Mouse (Mus musculus) spleen, embryonic (tissue): ENCODE data around the gene Sec62.

Source experiments
- CTCF ChIA-PET: fragments of 350-600 bp; sonication (Branson Sonifier 250); formaldehyde crosslinking; loops from one replicate; lab custom pipeline; 2022; lab: Charles Lee

Gene Sec62

DNA sequence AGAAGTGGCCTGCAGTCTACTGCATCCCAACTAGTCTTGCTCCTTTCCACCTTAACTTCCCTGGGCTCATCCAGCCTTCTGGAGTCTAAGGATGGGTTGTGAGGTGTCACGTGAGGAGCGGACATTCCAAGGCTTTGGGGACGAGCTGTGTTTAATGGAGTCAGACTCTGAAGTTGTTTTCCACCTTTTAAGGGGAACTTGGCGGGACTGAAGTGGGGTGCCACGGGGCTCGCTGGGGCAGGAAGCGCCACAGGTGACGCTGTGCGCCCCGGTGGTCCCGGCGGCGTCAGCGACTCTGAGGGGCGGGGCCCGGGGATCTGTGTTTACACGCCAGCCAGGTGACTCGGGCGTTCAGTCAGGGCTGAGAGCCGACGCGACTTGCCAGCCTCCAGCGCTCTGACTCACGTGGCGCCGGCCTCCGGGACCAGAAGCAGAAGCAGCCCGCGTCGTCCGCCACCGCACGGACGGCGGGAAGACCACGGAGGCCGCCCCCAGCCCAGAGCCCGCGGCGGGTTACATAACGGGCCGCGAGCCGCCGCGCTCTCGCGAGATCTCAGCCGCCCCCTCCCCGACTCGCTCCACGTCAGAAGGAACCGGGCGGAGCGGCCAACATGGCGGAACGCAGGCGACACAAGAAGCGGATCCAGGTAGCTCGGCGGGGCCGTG lies at the start of gene Sec62:
Gene Sec62 (plus strand): TSS at position 139 of the 666 bp plus-strand sequence.
- CTCF ChIA-PET = interaction anchor here (0.6 kb wide), 1 partner anchor 199 kb away, joined by 14 read pairs; no protein-coding TSS in a partner anchor

DNA sequence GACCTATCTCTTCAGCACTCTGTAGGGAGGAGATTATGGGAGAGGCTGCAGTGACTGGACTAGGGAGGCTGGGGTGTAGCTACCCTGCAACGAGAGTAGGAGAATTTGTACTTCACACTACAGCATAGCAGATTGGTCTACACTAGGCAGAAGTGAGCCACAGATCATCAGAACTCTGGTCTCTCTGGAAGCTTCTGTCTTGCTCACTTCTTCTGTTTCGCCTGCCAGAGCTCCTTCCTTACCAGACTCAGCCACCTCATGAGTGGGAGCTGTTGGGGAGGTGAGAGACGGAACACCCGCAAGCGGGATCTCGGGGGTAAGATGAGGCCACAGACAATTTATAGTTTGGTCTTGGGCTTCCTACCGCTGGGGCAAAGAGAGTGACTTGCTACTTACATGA lies 49.8 kb upstream of the Sec62 start:
- CTCF ChIA-PET = no interaction called here

DNA sequence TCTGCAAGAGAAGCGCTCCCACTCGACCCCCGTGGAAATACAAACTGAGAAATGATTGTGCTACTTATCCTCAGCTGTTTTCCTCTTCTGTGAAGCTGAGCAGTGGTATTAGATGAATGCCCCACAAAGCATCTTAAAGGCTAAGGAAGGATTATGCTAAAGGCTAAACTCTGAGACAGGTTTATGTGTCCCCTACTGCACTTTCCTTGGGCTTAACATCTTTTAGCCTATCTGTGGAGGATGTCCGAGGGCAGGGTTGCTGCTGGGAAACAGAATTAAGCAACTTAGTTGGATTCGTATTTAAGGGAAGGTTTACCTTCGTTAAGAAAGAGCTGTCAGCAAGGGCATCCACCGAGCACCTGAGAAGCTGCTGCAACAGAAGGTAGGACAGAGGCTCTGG lies 46.7 kb upstream of the Sec62 start, which contains the start of gene Samd7:
Gene Samd7 (plus strand): TSS at position 288 of the 400 bp plus-strand sequence.
- CTCF ChIA-PET = no interaction called here

DNA sequence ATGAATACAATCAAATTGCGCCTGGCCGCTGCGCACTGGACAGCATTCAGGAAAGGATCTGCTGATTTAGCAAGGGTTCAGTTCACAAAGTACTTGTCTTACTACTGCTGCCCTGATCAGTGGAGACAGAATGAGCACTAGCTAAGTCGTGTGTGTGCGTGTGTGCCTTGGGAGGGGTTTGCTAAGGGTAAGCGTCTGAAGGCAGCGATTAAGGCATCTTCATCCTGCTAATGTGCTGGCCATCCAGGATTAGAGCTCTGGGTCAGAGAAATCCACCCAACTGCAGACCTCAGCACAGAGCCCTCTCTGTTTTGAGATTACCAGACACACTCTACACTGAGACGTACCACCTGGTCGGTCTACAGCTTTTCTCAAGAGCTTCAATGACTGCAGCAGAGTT lies 44.4 kb upstream of the Sec62 start:
- CTCF ChIA-PET = no interaction called here

DNA sequence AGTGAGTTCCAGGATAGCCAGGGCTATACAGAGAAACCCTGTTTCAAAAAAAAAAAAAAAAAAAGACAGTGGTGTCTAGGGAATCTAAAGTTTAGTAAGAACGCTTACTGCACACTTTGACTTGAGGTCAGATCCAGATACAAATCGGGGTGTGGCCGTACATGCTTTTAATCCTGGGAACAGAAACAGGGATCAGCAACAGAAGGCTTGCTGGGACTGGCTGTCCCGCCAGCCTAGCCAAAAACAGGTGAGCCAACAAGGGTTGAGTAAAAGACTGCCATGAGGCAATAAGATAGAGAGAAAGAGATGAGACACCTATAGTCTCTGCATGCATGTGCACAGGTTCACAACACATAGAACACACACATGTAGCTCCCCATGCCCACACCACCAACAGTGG lies 38.0 kb upstream of the Sec62 start:
- CTCF ChIA-PET = interaction anchor here (0.7 kb wide), 1 partner anchor 159 kb away, joined by 26 read pairs; no protein-coding TSS in a partner anchor

DNA sequence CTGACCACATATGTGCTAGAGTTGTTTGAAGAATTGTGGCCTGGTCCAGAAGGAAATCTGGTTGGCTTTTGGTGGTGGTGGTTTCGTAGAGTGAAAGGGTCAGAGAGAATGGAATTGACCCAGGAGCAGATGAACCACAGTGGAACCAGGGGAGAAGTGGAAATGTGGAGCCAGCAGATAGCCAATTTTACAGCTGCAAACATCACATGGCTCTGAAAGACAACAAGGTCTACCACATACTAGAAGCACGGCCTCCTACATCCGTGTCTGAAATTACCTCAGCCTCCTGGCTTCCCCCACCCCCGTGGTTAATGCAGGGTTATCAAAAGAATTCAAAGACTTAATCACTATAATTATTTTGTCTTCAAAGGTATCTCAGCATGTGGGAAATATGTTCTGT lies 27.8 kb upstream of the Sec62 start:
- CTCF ChIA-PET = no interaction called here

DNA sequence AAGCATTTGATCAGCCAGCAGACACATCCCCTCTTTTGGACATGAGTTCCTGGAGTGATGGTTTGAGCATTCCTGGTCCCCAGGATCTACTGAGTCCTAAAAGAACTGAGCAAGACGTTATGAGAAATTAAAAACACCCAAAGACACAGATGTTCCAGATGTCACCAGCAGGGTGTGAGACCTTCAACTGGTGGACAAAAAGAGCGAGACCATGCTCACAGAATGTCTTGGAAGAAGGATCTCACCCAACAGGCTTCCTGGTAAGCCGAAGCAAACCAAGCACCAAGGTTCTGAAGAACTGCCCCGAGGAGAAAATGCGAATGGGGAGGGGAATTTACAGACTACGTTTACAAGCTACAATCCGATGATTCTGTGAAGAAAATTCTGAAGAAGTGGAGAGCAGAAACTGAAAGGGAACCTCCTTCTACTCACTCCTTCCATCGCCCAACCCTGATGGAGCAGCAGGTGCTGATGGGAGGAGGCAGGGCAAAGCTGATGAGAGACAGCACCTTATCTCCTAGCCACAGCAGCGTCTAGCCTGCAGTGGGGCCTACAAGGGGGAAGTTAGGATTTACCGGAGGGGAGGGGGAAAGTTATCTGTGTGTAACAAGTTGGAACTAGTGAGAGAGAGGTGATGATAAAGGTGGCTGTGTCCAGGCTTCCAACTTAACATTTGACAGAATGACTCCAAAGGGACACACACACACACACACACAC lies 27.2 kb upstream of the Sec62 start:
- CTCF ChIA-PET = no interaction called here

DNA sequence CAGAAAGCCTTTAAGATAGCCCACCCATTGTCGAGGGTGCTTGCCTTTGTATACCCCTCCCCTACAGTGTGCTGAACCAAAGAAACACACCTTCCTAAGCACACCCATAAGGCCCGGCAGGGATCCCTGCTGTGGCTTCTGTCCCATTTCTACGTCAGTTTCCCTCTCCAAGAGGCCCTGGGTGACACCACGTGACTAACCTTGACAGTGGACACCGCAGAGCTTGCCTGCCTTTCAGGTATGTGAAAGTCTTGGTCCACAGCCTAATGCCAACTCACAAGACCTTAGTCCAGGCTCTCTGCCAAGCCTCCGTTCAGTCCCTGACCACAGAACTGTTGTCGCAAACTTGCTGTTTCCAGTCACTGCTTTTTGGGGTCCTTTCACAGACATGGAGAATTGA lies 26.5 kb upstream of the Sec62 start:
- CTCF ChIA-PET = no interaction called here

DNA sequence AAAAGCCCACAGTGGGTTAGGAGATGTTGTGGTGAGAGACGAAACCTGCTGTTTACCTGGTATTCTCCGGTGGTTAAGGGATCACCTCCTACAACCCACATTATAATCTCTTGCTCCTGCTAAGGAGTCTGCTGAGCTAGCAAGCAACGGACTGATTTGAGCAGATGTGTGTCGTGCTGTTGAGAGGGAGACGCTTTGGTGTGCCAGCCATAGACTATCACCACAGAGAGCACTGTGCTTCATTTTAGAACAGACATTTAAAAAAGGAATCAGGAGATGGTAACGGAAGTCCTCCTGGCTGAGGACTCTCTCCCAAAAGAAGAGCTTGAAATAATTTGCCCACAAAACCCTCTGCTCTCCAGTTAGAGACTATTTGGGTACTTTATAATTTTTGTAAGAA lies 25.4 kb upstream of the Sec62 start:
- CTCF ChIA-PET = no interaction called here

DNA sequence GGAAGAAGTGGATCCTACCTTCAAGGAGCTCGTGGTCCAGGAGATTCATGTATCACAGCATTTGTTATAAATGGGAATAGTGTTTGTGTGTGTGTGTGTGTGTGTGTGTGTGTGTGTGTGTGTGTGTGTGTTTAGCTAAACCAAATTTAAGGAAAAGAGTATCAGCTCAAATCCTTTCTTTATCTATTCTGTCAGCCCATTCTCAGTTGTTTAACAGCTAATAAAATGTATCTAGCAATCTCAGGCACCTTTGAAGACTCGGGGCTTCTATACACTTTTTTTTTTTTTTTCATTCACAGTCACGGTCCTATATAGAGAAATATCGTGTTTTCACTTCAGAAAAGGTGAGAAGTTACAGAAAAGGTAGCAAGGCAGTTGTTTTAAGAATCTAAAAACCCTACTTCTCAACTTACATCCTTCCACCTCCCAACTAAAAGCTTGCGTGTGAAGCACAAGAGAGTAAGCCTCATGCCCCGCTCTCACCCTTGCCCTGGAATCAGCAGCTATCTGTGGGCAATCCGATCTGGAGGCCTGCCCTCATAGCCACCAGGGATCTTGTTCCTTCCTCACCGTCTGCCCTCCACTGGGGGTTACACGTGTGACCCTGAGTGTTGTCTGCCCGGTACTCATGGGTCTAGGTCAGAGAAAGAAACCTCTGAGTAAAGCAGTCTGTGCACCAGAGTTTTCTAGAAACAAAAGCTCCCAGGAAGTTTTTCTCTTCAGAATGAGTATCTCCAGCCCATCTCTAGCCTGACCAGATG lies 22.7 kb upstream of the Sec62 start:
- CTCF ChIA-PET = interaction anchor here (0.6 to 0.9 kb wide), 3 partner anchors 10 to 1924 kb away, joined by 6 to 14 read pairs (median 6); no protein-coding TSS in a partner anchor

DNA sequence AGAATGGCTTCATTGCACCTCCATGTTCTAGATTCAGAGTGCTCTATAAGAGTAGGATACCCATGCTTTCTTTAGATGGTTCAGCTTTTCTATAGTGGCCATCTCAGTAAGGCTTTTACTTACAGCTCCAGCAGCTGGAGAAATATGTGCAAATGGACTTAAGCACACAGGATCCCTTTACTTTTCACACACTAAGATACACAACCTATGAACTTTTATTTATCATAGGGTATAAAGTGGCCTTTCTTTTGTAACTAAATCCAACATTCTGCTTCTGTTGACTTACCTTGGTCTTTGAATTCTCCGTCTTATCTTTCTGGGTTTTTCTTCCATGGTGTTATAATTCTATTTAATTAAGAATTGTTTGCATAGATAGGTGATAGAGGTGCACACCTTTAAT lies 21.1 kb upstream of the Sec62 start:
- CTCF ChIA-PET = no interaction called here

DNA sequence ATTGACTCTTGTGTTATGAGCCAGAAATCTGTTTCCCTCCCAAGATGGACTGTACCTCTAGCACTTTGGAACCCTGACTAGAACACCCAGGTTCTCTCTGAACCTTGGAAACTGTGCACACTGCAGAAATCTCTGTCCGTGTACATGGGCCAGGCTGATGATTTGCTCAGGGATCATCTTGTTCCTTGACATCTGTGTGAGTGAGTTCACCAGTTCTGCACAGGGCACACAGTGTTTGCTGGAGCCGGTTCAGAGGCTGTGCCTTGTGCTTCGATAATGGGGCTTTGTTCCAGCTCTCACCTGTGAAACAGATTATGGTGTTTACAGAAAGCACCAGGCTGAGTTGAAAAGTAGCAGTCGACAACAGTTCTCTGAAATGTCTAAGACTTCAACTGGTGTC lies 20.0 kb upstream of the Sec62 start:
- CTCF ChIA-PET = no interaction called here

DNA sequence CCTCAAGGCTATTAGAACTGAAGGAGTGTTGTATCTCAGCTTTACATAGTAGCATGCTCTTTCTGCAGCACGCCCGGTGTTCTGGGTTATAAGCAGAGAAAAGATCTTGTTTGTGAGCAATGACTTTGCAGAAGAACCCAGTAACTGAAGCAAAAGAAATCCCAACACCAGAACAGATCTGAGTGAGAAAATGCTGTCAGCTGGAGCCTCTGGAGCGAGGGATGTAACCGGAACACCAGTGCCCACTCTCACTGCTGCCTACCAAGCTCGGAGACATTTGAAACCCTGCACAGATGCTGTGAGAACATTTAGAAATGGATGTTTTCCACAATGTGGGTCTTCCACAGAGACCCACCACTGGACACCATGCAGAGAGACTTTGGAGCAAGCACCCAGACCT lies 18.0 kb upstream of the Sec62 start:
- CTCF ChIA-PET = no interaction called here

DNA sequence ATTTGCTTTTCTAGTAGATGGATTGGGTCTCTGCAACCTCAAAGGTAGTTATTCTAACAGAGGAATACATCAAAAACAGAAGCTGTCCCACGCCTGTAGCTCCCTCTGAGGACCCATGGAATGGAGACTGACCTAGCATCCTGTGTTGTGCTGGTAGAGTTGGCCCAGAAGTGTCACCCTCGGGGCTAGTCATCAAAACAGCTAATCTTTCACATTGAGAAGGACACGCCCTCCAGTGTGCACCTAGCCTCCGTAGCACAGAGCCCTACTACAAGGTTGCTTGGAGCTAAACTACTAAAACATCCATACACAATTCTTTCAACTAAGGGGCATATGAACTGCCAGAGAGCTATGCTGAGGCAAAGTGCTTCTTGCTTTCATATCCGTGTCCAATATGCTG lies 14.7 kb upstream of the Sec62 start:
- CTCF ChIA-PET = no interaction called here

DNA sequence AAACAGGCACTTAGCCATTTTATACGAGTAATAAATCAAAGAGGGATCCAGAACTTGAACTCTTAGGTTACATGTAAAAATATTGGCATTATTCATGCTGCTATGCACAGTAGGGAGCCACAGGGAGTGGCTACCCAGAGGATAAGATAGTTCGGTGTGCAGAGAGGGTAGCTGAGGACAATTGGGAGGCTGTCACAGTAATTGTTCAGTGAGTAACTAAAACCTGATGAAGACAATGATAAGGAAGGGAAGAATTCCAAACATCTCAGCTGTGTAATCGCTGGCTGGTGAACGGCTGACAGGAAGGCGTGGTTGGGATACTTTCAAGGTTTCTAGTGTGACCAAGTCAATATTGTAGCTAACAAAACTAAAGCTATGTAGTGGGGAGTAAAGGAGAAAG lies 4.1 kb upstream of the Sec62 start:
- CTCF ChIA-PET = no interaction called here

DNA sequence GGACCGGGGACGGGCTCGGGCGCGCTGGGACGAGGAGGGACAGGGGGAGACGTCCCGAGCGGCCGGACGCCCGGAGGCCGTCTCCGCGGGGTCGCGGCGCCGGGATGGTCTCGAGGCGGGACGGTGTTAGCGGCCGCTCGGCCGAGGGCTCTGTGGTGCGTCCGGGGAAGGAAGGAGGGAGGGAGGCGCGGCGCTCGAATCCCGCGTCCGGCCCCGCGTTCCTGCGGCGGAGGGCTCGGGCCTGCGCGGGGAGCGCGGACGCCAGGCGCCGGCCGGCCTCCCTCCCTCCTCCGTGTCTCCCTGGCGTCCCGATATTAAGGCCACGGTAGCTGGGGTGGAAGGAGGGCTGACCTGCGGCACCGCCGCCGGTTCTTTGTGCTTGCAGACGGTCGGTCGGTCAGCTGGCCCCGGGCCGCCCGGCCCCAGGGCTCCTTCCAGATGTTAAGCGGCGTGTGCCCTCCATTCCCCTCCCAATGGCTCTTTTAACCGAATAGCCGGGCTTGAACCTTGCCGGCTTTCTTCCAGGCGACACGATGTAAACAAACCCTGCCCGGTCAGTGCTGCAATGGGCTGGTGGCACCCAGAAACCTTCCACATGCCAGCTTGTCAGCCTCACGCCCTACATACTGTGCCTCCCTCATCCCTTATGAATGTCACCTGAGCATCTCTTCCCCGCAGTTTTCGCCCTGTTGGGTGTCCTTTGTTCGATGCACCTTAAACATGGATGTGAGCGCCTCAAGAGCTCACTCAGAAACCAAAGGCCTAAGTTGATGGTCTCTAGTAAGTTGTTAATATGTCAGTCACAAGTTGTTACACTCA lies 937 bp downstream of the Sec62 start:
- CTCF ChIA-PET = interaction anchor here (1.0 kb wide), 1 partner anchor 191 kb away, joined by 3 read pairs; no protein-coding TSS in a partner anchor

DNA sequence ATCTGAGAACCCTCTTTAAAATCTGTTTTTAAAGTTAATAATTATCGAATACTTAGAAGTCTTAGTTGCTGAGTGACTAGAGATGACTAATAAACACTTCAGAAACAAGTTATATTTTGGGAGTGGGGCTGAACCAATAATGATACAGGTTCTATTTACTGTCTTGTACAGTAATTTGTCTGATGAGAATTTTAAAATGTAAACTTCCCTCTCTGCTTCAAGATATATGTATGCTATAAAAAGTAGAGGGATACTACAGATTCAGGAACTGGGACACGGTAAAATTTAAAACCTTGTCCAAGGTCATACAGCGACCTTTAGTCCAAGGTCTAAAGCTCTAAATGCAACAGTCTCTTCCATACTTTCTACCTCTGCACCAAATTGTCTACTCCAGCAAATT lies 9.5 kb downstream of the Sec62 start:
- CTCF ChIA-PET = no interaction called here

DNA sequence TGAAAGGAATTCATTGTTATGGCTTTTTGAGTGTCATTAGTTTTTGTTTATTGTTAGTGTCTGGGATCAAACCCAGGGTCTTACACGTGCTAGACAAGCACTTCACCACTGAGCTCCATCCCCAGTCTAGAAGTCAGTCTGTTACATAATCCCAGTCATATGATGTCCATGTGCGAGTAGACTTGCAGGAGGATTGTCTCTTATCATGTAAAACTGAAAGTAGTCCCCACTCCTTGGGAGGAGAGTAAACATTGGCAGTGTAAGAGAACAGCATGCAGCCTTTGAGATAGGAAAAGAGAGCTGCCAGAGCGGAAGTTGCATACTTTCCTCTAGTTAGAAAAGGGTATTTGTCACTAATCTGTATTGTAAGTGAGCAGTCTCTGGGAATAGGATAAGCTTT lies 20.2 kb downstream of the Sec62 start:
- CTCF ChIA-PET = no interaction called here

DNA sequence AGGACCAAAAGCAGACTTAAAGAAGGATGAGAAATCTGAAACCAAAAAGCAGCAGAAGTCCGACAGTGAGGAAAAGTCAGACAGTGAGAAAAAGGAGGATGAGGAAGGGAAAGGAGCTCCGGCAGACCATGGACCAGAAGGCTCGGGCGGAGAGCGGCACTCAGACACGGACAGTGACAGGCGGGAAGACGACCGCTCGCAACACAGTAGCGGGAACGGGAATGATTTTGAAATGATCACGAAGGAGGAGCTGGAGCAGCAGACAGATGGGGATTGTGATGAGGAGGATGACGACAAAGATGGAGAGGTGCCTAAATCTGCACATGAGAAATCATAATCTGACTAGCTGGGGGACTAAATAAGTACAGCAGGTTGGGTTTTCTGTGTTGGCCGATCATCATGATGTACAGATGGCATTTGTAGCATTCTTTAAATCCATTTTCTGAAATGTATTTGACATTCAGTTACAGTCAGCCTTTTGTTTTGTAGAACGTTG lies 26.0 kb downstream of the Sec62 start:
- CTCF ChIA-PET = interaction anchor here (0.7 kb wide), 1 partner anchor 18 kb away, joined by 3 read pairs; no protein-coding TSS in a partner anchor

DNA sequence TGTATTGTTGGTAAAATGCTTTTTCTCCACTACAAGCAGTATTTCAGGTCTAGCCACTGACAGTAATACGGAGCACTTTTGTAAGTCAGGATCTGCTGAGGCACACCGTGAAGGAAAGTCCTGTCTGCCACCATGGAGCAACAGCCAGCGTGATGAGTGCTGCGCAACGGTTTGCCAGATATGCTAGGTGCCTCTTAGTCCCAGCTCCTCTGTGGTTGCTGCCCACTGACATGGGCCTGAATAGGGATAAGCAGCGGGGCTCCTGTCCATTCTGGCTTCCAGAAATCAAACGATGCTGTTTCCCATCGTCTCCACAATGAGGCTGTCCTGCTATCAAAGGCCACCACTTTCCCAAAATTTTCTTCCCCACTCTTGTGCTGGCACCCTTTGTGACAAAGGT lies 29.5 kb downstream of the Sec62 start:
- CTCF ChIA-PET = interaction anchor here (1.0 kb wide), 1 partner anchor 31 kb away, joined by 4 read pairs; no protein-coding TSS in a partner anchor

DNA sequence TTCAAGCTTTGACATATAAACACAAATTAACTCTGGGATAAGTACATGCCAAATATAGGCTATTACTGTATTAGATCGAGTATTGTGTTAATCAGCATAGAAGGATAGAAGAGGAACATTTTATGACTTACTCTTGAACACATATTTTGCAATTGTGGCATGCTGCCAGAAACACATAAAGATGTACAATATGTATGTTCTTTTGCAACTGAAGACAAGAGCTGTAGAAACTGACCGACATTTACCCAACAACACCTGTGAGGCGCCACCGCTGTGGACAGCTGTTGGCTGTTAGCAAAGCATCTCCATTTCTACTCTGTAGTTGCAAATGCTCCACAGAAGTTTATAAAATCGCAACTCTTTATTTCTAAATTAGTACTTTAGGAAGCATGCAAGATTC lies 33.4 kb downstream of the Sec62 start:
- CTCF ChIA-PET = no interaction called here
